Mouse (Mus musculus): ENCODE data around the gene Rpl3. TPM values are rescaled to one million over a fixed set of nuclear protein-coding genes. Genes with fewer than 3 reads are reported as not detected.

The Rpl3 gene
- polyA plus RNA-seq, 1 experiment from 2014 or later, result 706 TPM

GRCm38 (mm10) chr15:80073256-80073621 lies 18.4 kb downstream of the Rpl3 start:
- Histone ChIP-seq H3K4me3 (ENCODE audit: low read depth, low read length) (no peak overlapping the region), H3K27ac (replicated peaks) (no peak overlapping the region), H3K9ac (ENCODE audit: low read length) (no peak overlapping the region), H3K27me3 (ENCODE audit: control insufficient read depth, insufficient read depth, low read length) (no peaks in the 10 kb centered on the region), H3K4me1 (replicated peaks; ENCODE audit: control insufficient read depth, insufficient read depth) (peaks cover 2% of the 10 kb centered on the region; the same call in 1 of the 2 replicates), H3K36me3 (ENCODE audit: control insufficient read depth, insufficient read depth, low read length) (peaks cover 9% of the 10 kb centered on the region), H3K4me2 (replicated peaks; ENCODE audit: low read depth) (no peak overlapping the region), H3K9me3 (ENCODE audit: control insufficient read depth, low read length) (no peaks in the 10 kb centered on the region)
- TF ChIP-seq CTCF (IDR thresholded peaks at IDR 0.05; ENCODE audit: low read depth) (no peak), EP300 (optimal IDR thresholded peaks at IDR 0.05) (no peak)
- DNase-seq (ENCODE audit: low spot score) (no peak), ATAC-seq (ENCODE audit: low FRiP score, low TSS enrichment) (no peak)
- WGBS, result 93% methylated on average over 1 of the region's 1 CpGs

- Histone ChIP-seq H3K27ac (replicated peaks) (no peak overlapping the region), H3K4me2 (replicated peaks; ENCODE audit: low read depth) (no peak overlapping the region), H3K9ac (ENCODE audit: low read length) (no peak overlapping the region), H3K36me3 (ENCODE audit: control insufficient read depth, insufficient read depth, low read length) (peaks cover 4% of the 10 kb centered on the region), H3K27me3 (ENCODE audit: control insufficient read depth, insufficient read depth, low read length) (no peaks in the 10 kb centered on the region), H3K4me1 (replicated peaks; ENCODE audit: control insufficient read depth, insufficient read depth) (peaks cover 2% of the 10 kb centered on the region; the same call in 1 of the 2 replicates), H3K4me3 (ENCODE audit: low read depth, low read length) (no peak overlapping the region), H3K9me3 (ENCODE audit: control insufficient read depth, low read length) (no peaks in the 10 kb centered on the region)
- WGBS, result 64% methylated on average over 7 of the region's 7 CpGs
- ATAC-seq (ENCODE audit: low FRiP score, low TSS enrichment) (no peak), DNase-seq (ENCODE audit: low spot score) (no peak)
- TF ChIP-seq EP300 (optimal IDR thresholded peaks at IDR 0.05), result no peak
- TF ChIP-seq CTCF (IDR thresholded peaks at IDR 0.05; ENCODE audit: low read depth), result no peak
Measured at GRCm38 (mm10) chr15:80072579-80073255, 19.0 kb downstream of the Rpl3 start.

- no peaks in the 10 kb centered on the region for H3K36me3 ChIP-seq (ENCODE audit: control insufficient read depth, insufficient read depth, low read length)
- H3K4me1 ChIP-seq (replicated peaks; ENCODE audit: control insufficient read depth, insufficient read depth), result peaks cover 2% of the 10 kb centered on the region; the same call in 1 of the 2 replicates
- WGBS, result 38% methylated on average over 9 of the region's 9 CpGs
- H3K27me3 ChIP-seq (ENCODE audit: control insufficient read depth, insufficient read depth, low read length), result no peaks in the 10 kb centered on the region
- no peak overlapping the region for H3K4me3 ChIP-seq (ENCODE audit: low read depth, low read length)
- DNase-seq (ENCODE audit: low spot score) (no peak), ATAC-seq (ENCODE audit: low FRiP score, low TSS enrichment) (no peak)
- no peak overlapping the region for H3K4me2 ChIP-seq (replicated peaks; ENCODE audit: low read depth)
- no peak overlapping the region for H3K9ac ChIP-seq (ENCODE audit: low read length)
- TF ChIP-seq EP300 (optimal IDR thresholded peaks at IDR 0.05), result no peak
- no peak for TF ChIP-seq CTCF (IDR thresholded peaks at IDR 0.05; ENCODE audit: low read depth)
- H3K9me3 ChIP-seq (ENCODE audit: control insufficient read depth, low read length), result no peaks in the 10 kb centered on the region
- no peak overlapping the region for H3K27ac ChIP-seq (replicated peaks)
Measured at GRCm38 (mm10) chr15:80071951-80072437, 19.7 kb downstream of the Rpl3 start.

GRCm38 (mm10) chr15:80070095-80070644 lies 21.5 kb downstream of the Rpl3 start:
- DNase-seq (ENCODE audit: low spot score) (no peak), ATAC-seq (ENCODE audit: low FRiP score, low TSS enrichment) (no peak)
- no peaks in the 10 kb centered on the region for H3K4me1 ChIP-seq (replicated peaks; ENCODE audit: control insufficient read depth, insufficient read depth)
- 60% methylated on average over 8 of the region's 8 CpGs for WGBS
- H3K9me3 ChIP-seq (ENCODE audit: control insufficient read depth, low read length), result no peaks in the 10 kb centered on the region
- no peak overlapping the region for H3K4me3 ChIP-seq (ENCODE audit: low read depth, low read length)
- TF ChIP-seq EP300 (optimal IDR thresholded peaks at IDR 0.05), result no peak
- TF ChIP-seq CTCF (IDR thresholded peaks at IDR 0.05; ENCODE audit: low read depth), result no peak
- no peak overlapping the region for H3K27ac ChIP-seq (replicated peaks)
- no peak overlapping the region for H3K9ac ChIP-seq (ENCODE audit: low read length)
- no peaks in the 10 kb centered on the region for H3K36me3 ChIP-seq (ENCODE audit: control insufficient read depth, insufficient read depth, low read length)
- no peak overlapping the region for H3K4me2 ChIP-seq (replicated peaks; ENCODE audit: low read depth)
- H3K27me3 ChIP-seq (ENCODE audit: control insufficient read depth, insufficient read depth, low read length), result no peaks in the 10 kb centered on the region

- H3K9ac ChIP-seq (ENCODE audit: low read length), result no peak overlapping the region
- H3K36me3 ChIP-seq (ENCODE audit: control insufficient read depth, insufficient read depth, low read length), result no peaks in the 10 kb centered on the region
- TF ChIP-seq CTCF (IDR thresholded peaks at IDR 0.05; ENCODE audit: low read depth) (no peak), EP300 (optimal IDR thresholded peaks at IDR 0.05) (no peak)
- no peak for DNase-seq (ENCODE audit: low spot score)
- no peak overlapping the region for H3K4me2 ChIP-seq (replicated peaks; ENCODE audit: low read depth)
- H3K27me3 ChIP-seq (ENCODE audit: control insufficient read depth, insufficient read depth, low read length), result no peaks in the 10 kb centered on the region
- H3K9me3 ChIP-seq (ENCODE audit: control insufficient read depth, low read length), result no peaks in the 10 kb centered on the region
- no peak overlapping the region for H3K27ac ChIP-seq (replicated peaks)
- H3K4me1 ChIP-seq (replicated peaks; ENCODE audit: control insufficient read depth, insufficient read depth), result no peaks in the 10 kb centered on the region
- WGBS, result 50% methylated on average over 4 of the region's 4 CpGs
- H3K4me3 ChIP-seq (ENCODE audit: low read depth, low read length), result no peak overlapping the region
- ATAC-seq (ENCODE audit: low FRiP score, low TSS enrichment), result no peak
Measured at GRCm38 (mm10) chr15:80069171-80069570, 22.5 kb downstream of the Rpl3 start.

GRCm38 (mm10) chr15:80066538-80066937 lies 25.1 kb downstream of the Rpl3 start:
- Histone ChIP-seq H3K9me3 (ENCODE audit: control insufficient read depth, low read length) (no peaks in the 10 kb centered on the region), H3K9ac (ENCODE audit: low read length) (no peak overlapping the region), H3K4me1 (replicated peaks; ENCODE audit: control insufficient read depth, insufficient read depth) (no peaks in the 10 kb centered on the region), H3K4me3 (ENCODE audit: low read depth, low read length) (no peak overlapping the region), H3K4me2 (replicated peaks; ENCODE audit: low read depth) (no peak overlapping the region), H3K27me3 (ENCODE audit: control insufficient read depth, insufficient read depth, low read length) (no peaks in the 10 kb centered on the region), H3K27ac (replicated peaks) (no peak overlapping the region), H3K36me3 (ENCODE audit: control insufficient read depth, insufficient read depth, low read length) (no peaks in the 10 kb centered on the region)
- DNase-seq (ENCODE audit: low spot score) (no peak), ATAC-seq (ENCODE audit: low FRiP score, low TSS enrichment) (no peak)
- 60% methylated on average over 3 of the region's 3 CpGs for WGBS
- peak; percentile 68 for TF ChIP-seq CTCF (IDR thresholded peaks at IDR 0.05; ENCODE audit: low read depth)
- no peak for TF ChIP-seq EP300 (optimal IDR thresholded peaks at IDR 0.05)

All from stomach, postnatal 0 days (tissue).